Mouse (Mus musculus) heart, adult 2 months (tissue): ENCODE measurements around the gene Sec14l1.

ENCODE experiments used
- CTCF ChIP-seq: fragments of 200-600 bp; IDR thresholded peaks from 2 replicates; pipeline ENCODE4 v1.8.1; 2022; ENCODE audit warnings: antibody characterized with exemption, mild to moderate bottlenecking, moderate library complexity
- POLR2A ChIP-seq: fragments of 200-500 bp; IDR thresholded peaks from 2 replicates; pipeline ENCODE4 v1.6.1; 2011; ENCODE audit warnings: mild to moderate bottlenecking, low read depth, low read length, control low read depth; ENCODE audit not compliant: insufficient read depth

- TF ChIP-seq POLR2A (no peak), CTCF (peak; percentile 65)
These were observed 1.6 kb upstream of the Sec14l1 start for GRCm38 (mm10) chr11:117113377-117113776.
